Mouse (Mus musculus) thymus, postnatal 25 days (tissue): ENCODE measurements around the gene Olfr1393.
"Not testable (repeated sequence)": the region's sequence is repeated elsewhere in the genome, so short reads cannot be mapped to it uniquely, and the experiment has no call there.

Experiments
- DNase-seq: peaks from one replicate; pipeline ENCODE4 v3.0.0; 2022

The Olfr1393 gene

GRCm38 (mm10) chr11:49252048-49252447 is 26.1 kb upstream of the Olfr1393 start:
- peak; percentile 56 for DNase-seq

- no peak for DNase-seq
These were observed 25.1 kb upstream of the Olfr1393 start for GRCm38 (mm10) chr11:49253035-49253434.

- no peak for DNase-seq
These were observed 18.8 kb upstream of the Olfr1393 start for GRCm38 (mm10) chr11:49259296-49259695.

GRCm38 (mm10) chr11:49259829-49260228 is 18.3 kb upstream of the Olfr1393 start:
- no peak for DNase-seq

- DNase-seq: no peak
These were observed 17.3 kb upstream of the Olfr1393 start for GRCm38 (mm10) chr11:49260598-49261312.

- DNase-seq: no peak
These were observed 16.7 kb upstream of the Olfr1393 start for GRCm38 (mm10) chr11:49261313-49261855.

- DNase-seq: no peak
These were observed 15.8 kb upstream of the Olfr1393 start for GRCm38 (mm10) chr11:49262286-49262685.

- no peak for DNase-seq
These were observed 15.0 kb upstream of the Olfr1393 start for GRCm38 (mm10) chr11:49263149-49263548.

GRCm38 (mm10) chr11:49264081-49264480 is 14.0 kb upstream of the Olfr1393 start:
- no peak for DNase-seq

GRCm38 (mm10) chr11:49264622-49265021 is 13.5 kb upstream of the Olfr1393 start:
- no peak for DNase-seq

- DNase-seq: no peak
These were observed 13.0 kb upstream of the Olfr1393 start for GRCm38 (mm10) chr11:49265101-49265500.

- no peak for DNase-seq
These were observed 11.4 kb upstream of the Olfr1393 start for GRCm38 (mm10) chr11:49266671-49267070.

- no peak for DNase-seq
These were observed 10.8 kb upstream of the Olfr1393 start for GRCm38 (mm10) chr11:49267316-49267715.

- no peak for DNase-seq
These were observed 10.0 kb upstream of the Olfr1393 start for GRCm38 (mm10) chr11:49267970-49268579.

- DNase-seq: no peak
These were observed 8.3 kb upstream of the Olfr1393 start for GRCm38 (mm10) chr11:49269761-49270160.

GRCm38 (mm10) chr11:49270368-49270767 is 7.7 kb upstream of the Olfr1393 start:
- no peak for DNase-seq

- DNase-seq: peak; percentile 59
These were observed 6.8 kb upstream of the Olfr1393 start for GRCm38 (mm10) chr11:49271334-49271733.

GRCm38 (mm10) chr11:49273834-49274519 is 4.1 kb upstream of the Olfr1393 start:
- DNase-seq: no peak

GRCm38 (mm10) chr11:49284982-49285381 is 6.9 kb downstream of the Olfr1393 start, which contains the start of gene Olfr1392:
Gene Olfr1392 (plus strand): TSS chr11:49285282.
- not testable (repeated sequence) for DNase-seq

- no peak for DNase-seq
These were observed 9.1 kb downstream of the Olfr1393 start for GRCm38 (mm10) chr11:49287251-49287650.

- DNase-seq: no peak
These were observed 14.7 kb downstream of the Olfr1393 start for GRCm38 (mm10) chr11:49292777-49293176.

- no peak for DNase-seq
These were observed 26.3 kb downstream of the Olfr1393 start, which contains the start of gene Olfr10 for GRCm38 (mm10) chr11:49304441-49304840. Gene Olfr10 (plus strand): TSS chr11:49304741.

- DNase-seq: not testable (repeated sequence)
These were observed 30.4 kb downstream of the Olfr1393 start for GRCm38 (mm10) chr11:49308547-49308946.
